Mouse (Mus musculus): ENCODE data around the gene Apbb2.

- TF ChIP-seq CTCF (IDR thresholded peaks at IDR 0.05; ENCODE audit: borderline replicate concordance, extremely low read depth, insufficient read depth, insufficient read length) (no peak), POLR2A (IDR thresholded peaks at IDR 0.05; ENCODE audit: borderline replicate concordance, extremely low read depth, insufficient read depth, insufficient read length, poor library complexity, severe bottlenecking) (no peak)
These were observed 123.9 kb downstream of the Apbb2 start for GRCm38 (mm10) chr5:66494651-66495050.
